Mouse (Mus musculus) left cerebral cortex, postnatal 14 days (tissue): ENCODE measurements around the gene Elf3. TPM values are rescaled to one million over a fixed set of nuclear protein-coding genes. Genes with fewer than 3 reads are reported as not detected.
A peak's percentile ranks its signal among the peaks of the same experiment; 100 is the strongest.
"Not testable (repeated sequence)": the region's sequence is repeated elsewhere in the genome, so short reads cannot be mapped to it uniquely, and the experiment has no call there.

Experiments used
- DNase-seq, 2 experiments: peaks; one replicate each; pipeline ENCODE4 v3.0.0; 2021 to 2022; ENCODE audit warnings: low spot score in 2 of 2, mixed read lengths in 1 of 2
- intact Hi-C: fragments of 180-260 bp; cut with DNase I; formaldehyde crosslinking; loops from one replicate; pipeline ENCODE4 v1.15.1; 2025
- total RNA-seq, 2 experiments: library from RNA; stranded (reverse); gene quantifications; 2 replicates each; pipeline ENCODE4 v1.2.3; 2021

The Elf3 gene
- total RNA-seq, 2 experiments from 2014 or later: not detected

GRCm38 (mm10) chr1:135248434-135248850 is 9.9 kb downstream of the Elf3 start:
- intact Hi-C loops: no loop called here
- peak; percentile 56 to 57 for DNase-seq

GRCm38 (mm10) chr1:135244014-135244413 is 14.4 kb downstream of the Elf3 start:
- intact Hi-C loops: no loop called here
- no peak for DNase-seq

DNA sequence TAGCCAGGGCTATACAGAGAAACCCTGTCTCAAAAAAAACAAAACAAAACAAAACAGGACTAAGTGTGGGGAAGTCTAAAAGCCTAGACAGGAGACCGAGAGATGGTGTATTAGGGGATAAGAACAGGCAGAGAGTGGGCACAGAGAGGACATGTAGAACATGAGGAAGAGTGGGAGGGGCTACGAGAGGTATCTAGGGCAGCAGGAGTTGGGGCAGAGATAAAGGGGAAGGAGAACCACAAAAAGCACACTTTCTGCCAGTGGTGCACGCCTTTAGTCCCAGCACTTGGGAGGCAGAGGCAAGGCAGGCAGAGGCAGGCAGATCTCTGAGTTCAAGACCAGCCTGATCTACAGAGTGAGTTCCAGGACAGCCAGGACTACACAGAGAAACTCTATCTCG is 18.2 kb downstream of the Elf3 start:
- DNase-seq, intact Hi-C loops: not testable (repeated sequence)

GRCm38 (mm10) chr1:135237131-135237851 is 21.1 kb downstream of the Elf3 start:
- DNase-seq: no peak
- intact Hi-C loops: no loop called here

DNA sequence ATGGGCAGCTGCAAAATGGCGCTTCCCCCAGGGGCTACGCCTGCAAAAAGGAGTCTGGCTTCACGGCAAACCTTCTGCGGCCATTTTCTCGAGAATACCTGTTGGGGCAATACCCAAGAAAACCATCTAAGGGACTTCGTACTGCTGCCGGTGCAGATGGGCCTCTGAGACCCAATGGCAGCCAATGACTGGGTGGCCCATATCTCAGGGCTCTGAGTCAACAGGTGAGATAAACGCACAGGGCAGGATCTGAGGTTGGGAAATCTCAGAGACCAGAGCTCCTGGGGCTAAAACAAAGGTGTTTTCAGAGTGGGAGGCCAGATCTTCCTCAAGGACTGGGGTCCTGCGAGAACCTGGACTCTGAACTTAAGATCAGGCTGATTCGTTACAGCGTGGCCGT is 23.6 kb downstream of the Elf3 start:
- intact Hi-C loops: no loop called here
- DNase-seq: no peak

- intact Hi-C loops: no loop called here
- DNase-seq: no peak
Observed at GRCm38 (mm10) chr1:135233961-135234360, 24.4 kb downstream of the Elf3 start.

- DNase-seq, intact Hi-C loops: not testable (repeated sequence)
Observed at GRCm38 (mm10) chr1:135231878-135232277, 26.5 kb downstream of the Elf3 start.

DNA sequence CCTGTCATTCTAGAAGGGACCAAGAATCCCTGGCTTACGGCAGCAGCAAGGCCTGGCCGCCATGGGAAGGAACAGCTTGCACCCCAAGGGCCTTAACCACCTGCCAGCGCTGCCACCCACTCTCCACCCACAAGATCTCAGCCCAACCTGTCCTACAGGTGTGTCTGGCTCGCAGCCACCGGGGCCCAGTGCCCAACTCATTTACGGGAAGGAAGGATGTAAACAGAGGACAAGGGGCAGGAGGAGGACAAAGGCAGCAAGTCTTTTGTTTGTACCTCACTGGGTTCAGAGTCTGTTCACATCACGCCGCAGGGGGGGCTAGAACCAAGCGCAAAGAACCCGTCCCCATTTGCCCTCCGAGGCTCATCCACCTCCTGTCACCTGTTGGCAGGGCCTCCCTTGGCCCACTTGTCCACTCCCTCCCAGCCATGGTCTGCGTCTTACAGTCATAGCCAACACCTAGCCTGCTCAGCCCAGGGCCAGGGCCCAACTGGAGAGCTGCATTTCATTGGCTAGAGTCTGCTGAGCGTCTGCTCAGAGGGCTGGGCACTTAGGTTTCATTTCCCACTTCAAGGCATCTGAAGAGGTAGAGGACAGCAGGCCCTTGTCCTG is 30.9 kb downstream of the Elf3 start:
- no peak for DNase-seq
- intact Hi-C loops: no loop called here

GRCm38 (mm10) chr1:135224981-135225604 is 33.3 kb downstream of the Elf3 start:
- DNase-seq: no peak

DNA sequence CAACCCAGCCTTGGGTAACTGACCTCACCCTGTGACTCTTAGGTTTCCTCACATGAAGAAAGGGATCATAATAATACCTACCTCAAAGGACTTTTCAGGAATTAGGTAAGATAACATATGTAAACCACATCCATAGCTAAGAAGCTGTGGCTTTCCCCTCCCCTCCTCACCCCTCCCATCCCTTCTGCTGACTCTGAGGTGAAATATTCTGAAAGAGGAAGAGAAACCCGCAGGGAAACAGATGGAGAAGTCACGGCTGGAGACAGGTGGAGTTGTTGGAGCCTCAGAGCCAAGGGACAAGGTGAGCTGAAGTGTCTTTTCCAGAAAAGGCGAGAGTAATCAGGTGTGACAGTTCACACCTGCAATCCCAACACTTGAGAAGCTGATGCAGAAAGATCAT is 34.2 kb downstream of the Elf3 start:
- intact Hi-C loops: no loop called here
- no peak for DNase-seq

More at GRCm38 (mm10) chr1:135224981-135225604, 33.3 kb downstream of the Elf3 start:
- intact Hi-C loops: no loop called here

DNA sequence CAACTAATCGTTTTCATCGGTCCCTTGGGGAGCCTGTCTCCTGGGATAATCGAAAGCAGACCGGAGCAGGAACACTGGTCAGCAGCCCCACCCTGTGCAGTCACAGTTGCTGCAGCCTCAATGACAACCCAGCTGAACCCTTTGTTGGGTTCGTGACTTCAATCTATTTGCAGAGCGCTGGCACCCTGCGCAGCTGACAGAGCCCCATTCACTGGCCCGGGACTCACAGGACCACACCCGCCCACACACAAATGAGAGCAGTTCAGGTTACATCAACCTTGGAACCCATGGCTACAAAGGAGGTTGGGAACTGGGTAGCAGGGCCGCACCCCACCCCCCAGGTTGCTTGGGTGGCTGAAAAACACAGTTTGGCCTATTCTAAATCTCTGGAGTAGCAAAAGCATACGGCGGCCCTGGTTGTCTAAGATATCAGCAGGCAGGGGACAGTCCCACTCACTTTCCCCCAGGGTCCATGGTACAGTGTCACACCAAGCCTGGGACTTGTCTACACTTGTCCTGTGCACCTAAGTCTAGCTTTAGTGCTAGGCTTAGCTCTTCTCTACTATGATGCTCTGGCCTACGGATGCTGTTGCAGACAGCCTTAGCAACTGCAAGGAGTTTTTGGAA is 40.6 kb downstream of the Elf3 start:
- intact Hi-C loops: no loop called here

GRCm38 (mm10) chr1:135213772-135214640 is 44.4 kb downstream of the Elf3 start:
- intact Hi-C loops: no loop called here
- DNase-seq: no peak

More for the DNA sequence above, 40.6 kb downstream of the Elf3 start:
- no peak for DNase-seq

DNA sequence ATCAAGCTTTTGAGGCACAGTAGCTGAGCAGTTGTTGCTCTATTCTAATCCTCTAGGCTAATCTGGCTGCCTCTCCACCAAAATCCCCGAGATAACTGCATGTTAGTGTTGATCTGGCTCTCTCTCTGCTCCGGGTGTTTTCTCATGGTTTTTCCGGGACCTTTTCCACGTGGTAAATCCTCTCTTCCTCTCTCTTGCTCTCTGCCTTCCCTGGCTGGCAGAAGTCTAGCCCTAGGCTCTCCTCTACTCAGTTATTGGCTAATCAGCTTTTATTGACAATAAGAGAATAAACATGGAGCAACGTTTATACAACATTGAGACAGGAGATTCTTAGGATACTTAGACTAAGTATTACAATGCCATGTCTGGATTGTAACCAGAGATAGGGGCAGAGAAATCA is 47.9 kb downstream of the Elf3 start:
- intact Hi-C loops: no loop called here

DNA sequence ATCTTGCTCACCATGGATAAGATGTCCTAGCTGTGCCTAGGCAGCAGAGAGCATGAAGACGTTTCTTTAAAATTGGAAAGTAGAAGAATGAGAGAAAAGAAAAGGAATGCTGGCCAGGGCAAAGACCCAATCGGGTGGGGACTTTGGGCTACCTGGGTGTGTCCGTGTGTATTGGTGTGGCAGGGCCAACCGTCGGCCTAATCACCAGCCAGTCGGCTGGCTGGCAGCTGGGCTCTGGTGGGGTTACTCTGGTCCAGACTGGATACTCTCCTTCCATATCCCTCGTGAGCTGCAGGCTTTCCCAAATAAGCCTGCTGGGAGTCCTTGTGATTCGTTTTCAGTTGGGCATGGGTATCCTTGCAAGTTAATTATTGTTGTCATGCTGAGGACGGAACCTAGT is 49.7 kb downstream of the Elf3 start:
- intact Hi-C loops: no loop called here
- DNase-seq: no peak

More for the DNA sequence above, 47.9 kb downstream of the Elf3 start:
- DNase-seq: no peak

DNA sequence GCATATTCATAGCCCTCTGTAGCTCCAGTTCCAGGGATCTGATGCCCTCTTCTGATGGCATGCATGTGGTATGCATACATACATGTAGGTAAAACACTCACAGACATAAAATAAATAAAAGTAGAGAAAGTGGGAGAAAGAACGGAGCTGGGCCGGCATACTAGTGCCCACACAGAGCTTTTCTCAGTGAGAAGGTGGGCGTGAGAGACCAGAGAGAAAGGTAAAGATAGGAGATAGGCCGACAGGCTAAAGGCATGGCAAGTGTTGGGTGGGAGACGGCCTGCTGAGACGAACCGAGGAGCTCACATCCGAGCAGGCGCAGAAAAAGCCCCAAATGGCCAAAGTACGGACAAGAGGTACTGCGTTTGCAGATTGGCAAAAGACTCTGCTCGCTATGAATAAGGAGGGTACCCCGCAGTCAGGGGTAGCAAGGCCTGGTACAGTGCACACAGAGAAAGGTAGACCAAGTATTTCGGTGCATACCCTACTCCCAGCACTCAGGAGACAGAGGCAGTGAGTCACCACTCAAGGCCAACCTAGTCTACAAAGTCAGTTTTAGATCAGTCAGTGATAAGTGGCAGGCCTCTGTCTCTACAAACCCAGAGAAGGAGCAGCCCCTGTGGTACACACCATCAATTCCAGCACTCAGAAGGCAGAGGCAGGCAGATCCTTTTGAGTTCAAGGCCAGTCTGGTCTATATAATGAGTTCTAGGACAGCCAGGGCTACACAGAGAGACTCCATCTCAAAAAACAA is 51.6 kb downstream of the Elf3 start:
- DNase-seq: no peak
- intact Hi-C loops: no loop called here

DNA sequence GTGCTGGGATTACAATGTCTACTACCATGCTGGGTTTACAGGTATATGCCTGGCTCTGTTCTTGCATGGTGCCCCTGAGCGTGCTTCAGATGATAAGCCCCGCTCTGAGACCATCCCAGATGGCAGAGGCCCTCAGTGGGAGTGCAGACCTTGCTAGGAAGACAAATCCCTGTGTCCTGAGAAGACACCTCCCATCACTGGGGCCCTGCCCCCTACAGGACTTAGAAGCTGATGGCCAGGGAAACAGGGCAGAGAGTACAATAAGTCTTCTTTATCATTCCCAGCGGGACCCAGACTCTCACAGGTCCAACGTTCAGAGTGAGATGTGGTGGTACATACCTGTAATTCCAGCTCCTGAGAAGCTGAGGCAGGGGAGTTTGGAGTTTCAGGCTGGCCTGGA is 53.1 kb downstream of the Elf3 start:
- intact Hi-C loops: no loop called here
- DNase-seq: no peak

- intact Hi-C loops: no loop called here
- no peak for DNase-seq
Observed at GRCm38 (mm10) chr1:135204196-135205126, 53.9 kb downstream of the Elf3 start.
